Mouse (Mus musculus): ENCODE results near the gene Hmgcl. TPM values are rescaled to one million over a fixed set of nuclear protein-coding genes. Genes with fewer than 3 reads are reported as not detected.

The Hmgcl gene
- polyA plus RNA-seq, 1 experiment from 2014 or later: 96.7 TPM

- no peak overlapping the region for H3K9ac ChIP-seq (ENCODE audit: low read length)
- H3K9me3 ChIP-seq (ENCODE audit: control insufficient read depth, low read length): no peaks in the 10 kb centered on the region
- 92% methylated on average over 16 of the region's 16 CpGs for WGBS
- no peak for ATAC-seq (ENCODE audit: insufficient number of reproducible peaks, insufficient read depth, low FRiP score, low read depth)
- H3K27ac ChIP-seq (replicated peaks in 1 of 2; ENCODE audit: control insufficient read depth in 1 of 2, insufficient read depth in 1 of 2, low read depth in 2 of 2, low read length in 2 of 2): no peak overlapping the region
- no peaks in the 10 kb centered on the region for H3K27me3 ChIP-seq (ENCODE audit: control insufficient read depth, insufficient read depth, low read length)
- H3K4me3 ChIP-seq (ENCODE audit: control insufficient read depth in 1 of 2, insufficient read depth in 1 of 2, low read depth in 1 of 2, low read length in 2 of 2): no peak overlapping the region
- H3K4me1 ChIP-seq (ENCODE audit: control insufficient read depth in 2 of 2, insufficient read depth in 2 of 2, low read length in 2 of 2): peaks cover 7 to 22% of the 10 kb centered on the region in 2 experiments
- no peak overlapping the region for H3K4me2 ChIP-seq (ENCODE audit: low read length)
- peaks cover 63% of the 10 kb centered on the region for H3K36me3 ChIP-seq (ENCODE audit: control insufficient read depth, insufficient read depth, low read length)
Measured at GRCm38 (mm10) chr4:135966283-135966682, 20.0 kb downstream of the Hmgcl start.

- Histone ChIP-seq H3K9me3 (ENCODE audit: control insufficient read depth, low read length) (no peaks in the 10 kb centered on the region), H3K36me3 (ENCODE audit: control insufficient read depth, insufficient read depth, low read length) (peaks cover 54% of the 10 kb centered on the region), H3K4me1 (ENCODE audit: control insufficient read depth in 2 of 2, insufficient read depth in 2 of 2, low read length in 2 of 2) (peaks cover 14 to 28% of the 10 kb centered on the region in 2 experiments), H3K27ac (replicated peaks in 1 of 2; ENCODE audit: control insufficient read depth in 1 of 2, insufficient read depth in 1 of 2, low read depth in 2 of 2, low read length in 2 of 2) (no peak overlapping the region), H3K4me2 (ENCODE audit: low read length) (no peak overlapping the region), H3K4me3 (ENCODE audit: control insufficient read depth in 1 of 2, insufficient read depth in 1 of 2, low read depth in 1 of 2, low read length in 2 of 2) (no peak overlapping the region), H3K9ac (ENCODE audit: low read length) (no peak overlapping the region), H3K27me3 (ENCODE audit: control insufficient read depth, insufficient read depth, low read length) (no peaks in the 10 kb centered on the region)
- WGBS: 89% methylated on average over 18 of the region's 18 CpGs
- ATAC-seq (ENCODE audit: insufficient number of reproducible peaks, insufficient read depth, low FRiP score, low read depth): no peak
Measured at GRCm38 (mm10) chr4:135967086-135967760, 21.0 kb downstream of the Hmgcl start.

- no peak overlapping the region for H3K4me3 ChIP-seq (ENCODE audit: control insufficient read depth in 1 of 2, insufficient read depth in 1 of 2, low read depth in 1 of 2, low read length in 2 of 2)
- H3K36me3 ChIP-seq (ENCODE audit: control insufficient read depth, insufficient read depth, low read length): peaks cover 52% of the 10 kb centered on the region
- H3K27me3 ChIP-seq (ENCODE audit: control insufficient read depth, insufficient read depth, low read length): no peaks in the 10 kb centered on the region
- H3K4me2 ChIP-seq (ENCODE audit: low read length): no peak overlapping the region
- peaks cover 17 to 22% of the 10 kb centered on the region in 2 experiments for H3K4me1 ChIP-seq (ENCODE audit: control insufficient read depth in 2 of 2, insufficient read depth in 2 of 2, low read length in 2 of 2)
- WGBS: 74% methylated on average over 19 of the region's 19 CpGs
- ATAC-seq (ENCODE audit: insufficient number of reproducible peaks, insufficient read depth, low FRiP score, low read depth): no peak
- no peak overlapping the region for H3K9ac ChIP-seq (ENCODE audit: low read length)
- no peaks in the 10 kb centered on the region for H3K9me3 ChIP-seq (ENCODE audit: control insufficient read depth, low read length)
- H3K27ac ChIP-seq (replicated peaks in 1 of 2; ENCODE audit: control insufficient read depth in 1 of 2, insufficient read depth in 1 of 2, low read depth in 2 of 2, low read length in 2 of 2): no peak overlapping the region
Measured at GRCm38 (mm10) chr4:135968271-135968869, 22.1 kb downstream of the Hmgcl start.

GRCm38 (mm10) chr4:135969070-135969750 lies 23.0 kb downstream of the Hmgcl start:
- H3K27me3 ChIP-seq (ENCODE audit: control insufficient read depth, insufficient read depth, low read length): no peaks in the 10 kb centered on the region
- no peak for ATAC-seq (ENCODE audit: insufficient number of reproducible peaks, insufficient read depth, low FRiP score, low read depth)
- H3K4me1 ChIP-seq (ENCODE audit: control insufficient read depth in 2 of 2, insufficient read depth in 2 of 2, low read length in 2 of 2): peaks cover 18 to 19% of the 10 kb centered on the region in 2 experiments
- H3K9me3 ChIP-seq (ENCODE audit: control insufficient read depth, low read length): no peaks in the 10 kb centered on the region
- H3K4me3 ChIP-seq (ENCODE audit: control insufficient read depth in 1 of 2, insufficient read depth in 1 of 2, low read depth in 1 of 2, low read length in 2 of 2): no peak overlapping the region
- H3K4me2 ChIP-seq (ENCODE audit: low read length): no peak overlapping the region
- 91% methylated on average over 13 of the region's 13 CpGs for WGBS
- H3K36me3 ChIP-seq (ENCODE audit: control insufficient read depth, insufficient read depth, low read length): peaks cover 52% of the 10 kb centered on the region
- H3K9ac ChIP-seq (ENCODE audit: low read length): no peak overlapping the region
- no peak overlapping the region for H3K27ac ChIP-seq (replicated peaks in 1 of 2; ENCODE audit: control insufficient read depth in 1 of 2, insufficient read depth in 1 of 2, low read depth in 2 of 2, low read length in 2 of 2)

- no peak overlapping the region for H3K27ac ChIP-seq (replicated peaks in 1 of 2; ENCODE audit: control insufficient read depth in 1 of 2, insufficient read depth in 1 of 2, low read depth in 2 of 2, low read length in 2 of 2)
- no peak overlapping the region for H3K9ac ChIP-seq (ENCODE audit: low read length)
- no peaks in the 10 kb centered on the region for H3K9me3 ChIP-seq (ENCODE audit: control insufficient read depth, low read length)
- no peaks in the 10 kb centered on the region for H3K27me3 ChIP-seq (ENCODE audit: control insufficient read depth, insufficient read depth, low read length)
- H3K4me1 ChIP-seq (ENCODE audit: control insufficient read depth in 2 of 2, insufficient read depth in 2 of 2, low read length in 2 of 2): peaks cover 11 to 12% of the 10 kb centered on the region in 2 experiments
- no peak overlapping the region for H3K4me2 ChIP-seq (ENCODE audit: low read length)
- H3K36me3 ChIP-seq (ENCODE audit: control insufficient read depth, insufficient read depth, low read length): peaks cover 64% of the 10 kb centered on the region
- WGBS: 90% methylated on average over 11 of the region's 11 CpGs
- ATAC-seq (ENCODE audit: insufficient number of reproducible peaks, insufficient read depth, low FRiP score, low read depth): no peak
- H3K4me3 ChIP-seq (ENCODE audit: control insufficient read depth in 1 of 2, insufficient read depth in 1 of 2, low read depth in 1 of 2, low read length in 2 of 2): no peak overlapping the region
Measured at GRCm38 (mm10) chr4:135970585-135970984, 24.3 kb downstream of the Hmgcl start.

GRCm38 (mm10) chr4:135971805-135972555 lies 25.7 kb downstream of the Hmgcl start:
- Histone ChIP-seq H3K4me3 (ENCODE audit: control insufficient read depth in 1 of 2, insufficient read depth in 1 of 2, low read depth in 1 of 2, low read length in 2 of 2) (peak overlapping the region; percentile 75 to 97), H3K9me3 (ENCODE audit: control insufficient read depth, low read length) (no peaks in the 10 kb centered on the region), H3K27me3 (ENCODE audit: control insufficient read depth, insufficient read depth, low read length) (no peaks in the 10 kb centered on the region), H3K4me2 (ENCODE audit: low read length) (peak overlapping the region; percentile 93), H3K27ac (replicated peaks in 1 of 2; ENCODE audit: control insufficient read depth in 1 of 2, insufficient read depth in 1 of 2, low read depth in 2 of 2, low read length in 2 of 2) (peak overlapping the region in 1 of 2 experiments; percentile 45; a peak in 1 of 4 replicates), H3K36me3 (ENCODE audit: control insufficient read depth, insufficient read depth, low read length) (peaks cover 65% of the 10 kb centered on the region), H3K4me1 (ENCODE audit: control insufficient read depth in 2 of 2, insufficient read depth in 2 of 2, low read length in 2 of 2) (peaks cover 11 to 12% of the 10 kb centered on the region in 2 experiments), H3K9ac (ENCODE audit: low read length) (peak overlapping the region; percentile 96)
- WGBS: under 1% methylated on average over 35 of the region's 35 CpGs
- ATAC-seq (ENCODE audit: insufficient number of reproducible peaks, insufficient read depth, low FRiP score, low read depth): peak; percentile 11; the same call in 1 of the 2 replicates

GRCm38 (mm10) chr4:135972556-135972906 lies 26.3 kb downstream of the Hmgcl start, which contains the start of gene Lypla2:
Gene Lypla2 (minus strand): TSS chr4:135972626.
- H3K27ac ChIP-seq (replicated peaks in 1 of 2; ENCODE audit: control insufficient read depth in 1 of 2, insufficient read depth in 1 of 2, low read depth in 2 of 2, low read length in 2 of 2): peak within 1 kb of the TSS; percentile 23 to 45; a peak in 3 of 4 replicates
- peak within 1 kb of the TSS; percentile 75 to 97 for H3K4me3 ChIP-seq (ENCODE audit: control insufficient read depth in 1 of 2, insufficient read depth in 1 of 2, low read depth in 1 of 2, low read length in 2 of 2)
- peaks cover 63% of the 10 kb centered on the region for H3K36me3 ChIP-seq (ENCODE audit: control insufficient read depth, insufficient read depth, low read length)

More at GRCm38 (mm10) chr4:135972556-135972906, 26.3 kb downstream of the Hmgcl start, which contains the start of gene Lypla2:
- Histone ChIP-seq H3K9ac (ENCODE audit: low read length) (peak within 1 kb of the TSS; percentile 96), H3K4me1 (ENCODE audit: control insufficient read depth in 2 of 2, insufficient read depth in 2 of 2, low read length in 2 of 2) (peaks cover 11 to 12% of the 10 kb centered on the region in 2 experiments), H3K4me2 (ENCODE audit: low read length) (peak within 1 kb of the TSS; percentile 93), H3K27me3 (ENCODE audit: control insufficient read depth, insufficient read depth, low read length) (no peaks in the 10 kb centered on the region), H3K9me3 (ENCODE audit: control insufficient read depth, low read length) (no peaks in the 10 kb centered on the region)
- 1% methylated on average over 19 of the region's 19 CpGs for WGBS
- peak; percentile 60; the same call in 1 of the 2 replicates for ATAC-seq (ENCODE audit: insufficient number of reproducible peaks, insufficient read depth, low FRiP score, low read depth)
